Mouse (Mus musculus) heart, adult 2 months (tissue): ENCODE measurements around the gene Lekr1. TPM values are rescaled to one million over a fixed set of nuclear protein-coding genes. Genes with fewer than 3 reads are reported as not detected.

Experiments
- DNase-seq, 2 experiments: peaks; one replicate each; pipeline ENCODE4 v3.0.0; 2021
- H3K27ac ChIP-seq: fragments of 200-600 bp; 2 replicates; pipeline ENCODE4 v1.8.1; 2022
- H3K27me3 ChIP-seq: fragments of 200-500 bp; 2 replicates; pipeline ENCODE4 v1.6.1; 2012; ENCODE audit warnings: mild to moderate bottlenecking, low read length, inconsistent platforms, mixed read lengths; ENCODE audit not compliant: control insufficient read depth, insufficient read depth
- H3K36me3 ChIP-seq: fragments of 200-500 bp; 2 replicates; pipeline ENCODE4 v1.6.1; 2012; ENCODE audit warnings: low read length, inconsistent platforms; ENCODE audit not compliant: control insufficient read depth, insufficient read depth
- H3K4me1 ChIP-seq: fragments of 200-500 bp; 2 replicates; pipeline ENCODE4 v1.6.1; 2011; ENCODE audit warnings: low read length; ENCODE audit not compliant: control insufficient read depth, insufficient read depth
- H3K4me3 ChIP-seq: fragments of 200-600 bp; 2 replicates; pipeline ENCODE4 v1.8.1; 2022
- H3K79me2 ChIP-seq: fragments of 200-500 bp; replicated peaks from 2 replicates; pipeline ENCODE4 v1.6.1; 2012; ENCODE audit warnings: mild to moderate bottlenecking, inconsistent platforms, low read length, moderate library complexity, mixed read lengths; ENCODE audit not compliant: control insufficient read depth, insufficient read depth
- H3K9ac ChIP-seq: fragments of 200-500 bp; 2 replicates; pipeline ENCODE4 v1.6.1; 2012; ENCODE audit warnings: low read depth, mild to moderate bottlenecking, control low read depth, inconsistent platforms, low read length, mixed read lengths
- CTCF ChIP-seq: fragments of 200-600 bp; IDR thresholded peaks from 2 replicates; pipeline ENCODE4 v1.8.1; 2022; ENCODE audit warnings: antibody characterized with exemption, mild to moderate bottlenecking, moderate library complexity
- EP300 ChIP-seq: fragments of 200-500 bp; IDR thresholded peaks from 2 replicates; pipeline ENCODE4 v1.6.1; 2011; ENCODE audit warnings: low read depth, low read length, control low read depth; ENCODE audit not compliant: insufficient read depth
- POLR2A ChIP-seq: fragments of 200-500 bp; IDR thresholded peaks from 2 replicates; pipeline ENCODE4 v1.6.1; 2011; ENCODE audit warnings: mild to moderate bottlenecking, low read depth, low read length, control low read depth; ENCODE audit not compliant: insufficient read depth
- WGBS: fragments of 180-500 bp; shearing (Covaris S2); methylation state at CpG from one replicate; pipeline ENCODE4 v1.1.7; 2018; 5-methylcytosine and 5-hydroxymethylcytosine counted together
- intact Hi-C: fragments of 180-260 bp; cut with DNase I; formaldehyde crosslinking; loops from one replicate; pipeline ENCODE4 v1.15.1; 2025
- polyA plus RNA-seq: library from polyadenylated mRNA; depleted of rRNA; stranded (reverse); fragments of >200 nt; gene quantifications from 2 replicates; pipeline ENCODE4 v1.2.3, GENCODE M21; 2012
- total RNA-seq, 2 experiments: library from RNA; stranded (reverse); gene quantifications; 2 replicates each; pipeline ENCODE4 v1.2.3; 2021

Gene Lekr1
- total and polyA plus RNA-seq, 3 experiments, result 0.84 to 2.2 (median 2.1) TPM

- Histone ChIP-seq H3K9ac (no peak overlapping the region), H3K4me3 (no peak overlapping the region), H3K27me3 (no peaks in the 10 kb centered on the region), H3K36me3 (no peaks in the 10 kb centered on the region), H3K27ac (no peak overlapping the region), H3K79me2 (no peaks in the 10 kb centered on the region), H3K4me1 (no peaks in the 10 kb centered on the region)
- no peak for DNase-seq
- TF ChIP-seq EP300 (no peak), POLR2A (no peak), CTCF (no peak)
- WGBS, result 94% methylated on average over 7 of the region's 7 CpGs
- intact Hi-C loops, result no loop called here
These were observed 28.7 kb upstream of the Lekr1 start for GRCm38 (mm10) chr3:65637313-65637712.

GRCm38 (mm10) chr3:65638896-65639295 is 27.1 kb upstream of the Lekr1 start:
- intact Hi-C loops, result no loop called here
- Histone ChIP-seq H3K36me3 (no peaks in the 10 kb centered on the region), H3K4me3 (no peak overlapping the region), H3K4me1 (no peaks in the 10 kb centered on the region), H3K27ac (no peak overlapping the region), H3K9ac (no peak overlapping the region), H3K79me2 (no peaks in the 10 kb centered on the region), H3K27me3 (no peaks in the 10 kb centered on the region)
- TF ChIP-seq CTCF, result no peak
- TF ChIP-seq EP300, result no peak
- no peak for TF ChIP-seq POLR2A
- 74% methylated on average over 11 of the region's 11 CpGs for WGBS
- DNase-seq, result no peak

- H3K36me3 ChIP-seq, result no peaks in the 10 kb centered on the region
- WGBS, result 88% methylated on average over 5 of the region's 5 CpGs
- no peak overlapping the region for H3K9ac ChIP-seq
- intact Hi-C loops, result no loop called here
- TF ChIP-seq EP300 (no peak), CTCF (no peak), POLR2A (no peak)
- no peak overlapping the region for H3K27ac ChIP-seq
- no peak overlapping the region for H3K4me3 ChIP-seq
- no peak for DNase-seq
- H3K27me3 ChIP-seq, result no peaks in the 10 kb centered on the region
- no peaks in the 10 kb centered on the region for H3K79me2 ChIP-seq
- H3K4me1 ChIP-seq, result no peaks in the 10 kb centered on the region
These were observed 26.5 kb upstream of the Lekr1 start for GRCm38 (mm10) chr3:65639454-65640014.

GRCm38 (mm10) chr3:65642959-65643358 is 23.1 kb upstream of the Lekr1 start:
- 75% methylated on average over 2 of the region's 2 CpGs for WGBS
- Histone ChIP-seq H3K27me3 (no peaks in the 10 kb centered on the region), H3K27ac (no peak overlapping the region), H3K79me2 (no peaks in the 10 kb centered on the region), H3K4me3 (no peak overlapping the region), H3K36me3 (no peaks in the 10 kb centered on the region), H3K4me1 (no peaks in the 10 kb centered on the region), H3K9ac (no peak overlapping the region)
- no peak for DNase-seq
- intact Hi-C loops, result no loop called here
- TF ChIP-seq EP300 (no peak), POLR2A (no peak), CTCF (no peak)

GRCm38 (mm10) chr3:65643654-65644053 is 22.4 kb upstream of the Lekr1 start:
- H3K4me3 ChIP-seq, result no peak overlapping the region
- no peaks in the 10 kb centered on the region for H3K27me3 ChIP-seq
- H3K9ac ChIP-seq, result no peak overlapping the region
- H3K36me3 ChIP-seq, result no peaks in the 10 kb centered on the region
- H3K4me1 ChIP-seq, result no peaks in the 10 kb centered on the region
- H3K79me2 ChIP-seq, result no peaks in the 10 kb centered on the region
- intact Hi-C loops, result no loop called here
- 70% methylated on average over 1 of the region's 1 CpGs for WGBS
- DNase-seq, result no peak
- H3K27ac ChIP-seq, result no peak overlapping the region
- TF ChIP-seq CTCF (no peak), POLR2A (no peak), EP300 (no peak)

- WGBS, result 89% methylated on average over 8 of the region's 8 CpGs
- Histone ChIP-seq H3K27ac (no peak overlapping the region), H3K4me3 (no peak overlapping the region), H3K27me3 (no peaks in the 10 kb centered on the region), H3K9ac (no peak overlapping the region), H3K4me1 (no peaks in the 10 kb centered on the region), H3K36me3 (no peaks in the 10 kb centered on the region), H3K79me2 (no peaks in the 10 kb centered on the region)
- no peak for DNase-seq
- TF ChIP-seq CTCF (no peak), EP300 (no peak), POLR2A (no peak)
- intact Hi-C loops, result no loop called here
These were observed 18.4 kb upstream of the Lekr1 start for GRCm38 (mm10) chr3:65647592-65647991.
